Mouse (Mus musculus): Measurements from ENCODE around the gene Tmpo.

Gene Tmpo

GRCm38 (mm10) chr10:91162077-91162476, 19.0 kb downstream of the Tmpo start:
- in situ Hi-C loops (cut with MboI; ENCODE audit: low sequenced_read_pairs): no loop called here

GRCm38 (mm10) chr10:91161006-91161405, 20.1 kb downstream of the Tmpo start:
- in situ Hi-C loops (cut with MboI; ENCODE audit: low sequenced_read_pairs): no loop called here

- in situ Hi-C loops (cut with MboI; ENCODE audit: low sequenced_read_pairs): no loop called here
Measured at GRCm38 (mm10) chr10:91158442-91158841, 22.7 kb downstream of the Tmpo start.

DNA sequence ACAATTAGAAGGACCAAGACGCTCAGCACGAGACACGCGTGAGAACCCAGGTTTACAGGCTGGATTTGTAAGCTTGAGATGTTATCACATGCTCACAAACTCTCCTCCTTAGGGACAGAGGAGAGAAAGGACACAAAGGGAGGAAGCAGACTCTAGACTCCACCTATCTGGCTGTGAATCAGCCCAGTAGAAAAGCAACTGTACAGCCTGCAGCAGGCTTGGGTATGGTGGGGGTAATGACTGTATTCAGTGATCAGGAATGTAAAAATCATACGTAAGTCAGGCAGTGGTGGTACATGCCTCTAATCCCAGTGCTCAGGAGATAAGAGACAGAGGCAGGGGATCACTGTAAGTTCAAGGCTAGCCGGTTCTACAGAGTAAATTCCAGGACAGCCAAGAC, 24.8 kb downstream of the Tmpo start:
- in situ Hi-C loops (cut with MboI; ENCODE audit: low sequenced_read_pairs): no loop called here

GRCm38 (mm10) chr10:91153894-91154503, 27.1 kb downstream of the Tmpo start:
- in situ Hi-C loops (cut with MboI; ENCODE audit: low sequenced_read_pairs): no loop called here

DNA sequence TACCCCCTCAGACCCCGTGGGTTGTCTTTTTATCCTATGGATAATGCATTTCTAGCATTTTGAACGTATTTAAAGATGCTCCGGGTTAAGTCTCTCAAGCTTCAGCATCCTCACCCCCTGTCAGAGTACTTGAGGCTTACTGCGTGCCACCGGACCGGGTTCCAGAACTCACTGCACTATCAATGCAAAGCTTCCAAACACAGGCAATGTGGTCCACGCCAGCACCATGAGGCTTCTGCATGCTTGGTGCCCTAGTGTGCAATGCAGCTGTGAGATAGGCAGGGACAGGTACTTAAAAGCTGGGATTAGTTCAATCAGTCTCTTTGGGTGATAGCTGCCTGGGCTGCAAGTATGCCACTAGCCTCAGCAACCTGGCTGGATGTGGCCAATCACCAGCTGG, 35.7 kb downstream of the Tmpo start:
- in situ Hi-C loops (cut with MboI; ENCODE audit: low sequenced_read_pairs): no loop called here

DNA sequence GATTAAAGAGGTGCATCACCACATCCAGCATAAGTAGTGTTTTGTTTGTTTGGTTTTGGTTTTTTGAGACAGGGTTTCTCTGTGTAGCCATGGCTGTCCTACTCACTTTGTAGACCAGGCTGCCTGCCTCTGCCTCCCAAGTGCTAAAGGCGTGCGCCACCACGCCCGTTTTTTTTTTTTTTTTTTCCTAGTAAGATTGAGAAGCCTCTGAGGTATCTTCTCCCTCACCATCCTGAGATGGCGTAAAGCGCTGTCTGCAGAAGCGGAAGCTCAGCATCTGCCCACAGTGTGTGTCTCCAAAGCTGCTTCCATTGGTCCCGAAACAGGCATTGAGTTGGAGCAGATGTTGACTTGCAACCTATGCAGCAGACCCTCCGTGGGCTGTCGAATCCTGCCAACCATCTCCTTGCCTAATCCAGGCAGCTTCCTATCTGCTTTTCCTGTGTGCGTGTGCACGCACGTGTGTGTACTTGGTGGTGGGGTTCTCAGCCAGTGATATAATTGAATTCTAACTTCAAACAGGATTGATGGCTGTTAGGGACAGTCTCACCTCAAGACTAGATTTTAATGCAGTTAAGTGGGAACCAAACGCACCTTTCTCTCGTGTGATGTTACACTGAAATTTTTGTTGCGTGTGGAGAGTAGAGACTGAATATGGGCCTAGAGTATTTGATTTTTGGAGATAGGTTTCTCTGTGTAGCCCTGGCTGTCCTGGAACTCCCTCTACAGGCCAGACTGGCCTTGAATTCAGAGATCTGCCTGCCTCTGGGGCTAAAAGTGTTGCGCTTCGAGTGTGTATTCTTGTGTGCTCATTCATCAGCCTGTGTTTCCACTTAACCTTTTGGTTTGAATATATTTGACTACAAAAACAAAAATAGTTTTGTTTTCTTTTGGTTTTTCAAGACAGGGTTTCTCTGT, 37.5 kb downstream of the Tmpo start:
- in situ Hi-C loops (cut with MboI; ENCODE audit: low sequenced_read_pairs): loop anchor here (5.0 kb wide), 1 partner anchor 71 kb away; no protein-coding TSS in a partner anchor

- in situ Hi-C loops (cut with MboI; ENCODE audit: low sequenced_read_pairs): loop anchor here (5.0 kb wide), 1 partner anchor 70 kb away; no protein-coding TSS in a partner anchor
Measured at GRCm38 (mm10) chr10:91142654-91143191, 38.4 kb downstream of the Tmpo start.

DNA sequence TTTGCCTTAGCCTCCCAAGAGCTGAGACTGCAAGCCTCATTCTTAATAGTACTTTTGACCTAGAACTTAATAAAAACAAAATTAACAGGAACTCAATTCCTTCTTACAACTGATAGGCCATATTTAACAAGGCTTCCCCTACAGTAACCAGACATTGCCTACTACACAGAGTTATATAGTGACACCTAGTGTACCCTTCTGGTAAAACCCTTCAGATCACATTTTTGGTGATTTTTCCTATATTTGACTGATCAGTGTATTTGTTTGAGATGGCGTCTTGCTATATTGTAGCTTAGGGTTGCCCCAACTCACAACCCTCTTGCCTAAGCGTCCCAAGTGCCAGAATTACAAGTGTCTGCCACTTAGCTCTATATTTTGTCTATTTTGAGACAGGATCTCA, 39.6 kb downstream of the Tmpo start:
- in situ Hi-C loops (cut with MboI; ENCODE audit: low sequenced_read_pairs): loop anchor here (5.0 kb wide), 1 partner anchor 69 kb away; no protein-coding TSS in a partner anchor

GRCm38 (mm10) chr10:91139148-91139766, 41.9 kb downstream of the Tmpo start:
- in situ Hi-C loops (cut with MboI; ENCODE audit: low sequenced_read_pairs): no loop called here

DNA sequence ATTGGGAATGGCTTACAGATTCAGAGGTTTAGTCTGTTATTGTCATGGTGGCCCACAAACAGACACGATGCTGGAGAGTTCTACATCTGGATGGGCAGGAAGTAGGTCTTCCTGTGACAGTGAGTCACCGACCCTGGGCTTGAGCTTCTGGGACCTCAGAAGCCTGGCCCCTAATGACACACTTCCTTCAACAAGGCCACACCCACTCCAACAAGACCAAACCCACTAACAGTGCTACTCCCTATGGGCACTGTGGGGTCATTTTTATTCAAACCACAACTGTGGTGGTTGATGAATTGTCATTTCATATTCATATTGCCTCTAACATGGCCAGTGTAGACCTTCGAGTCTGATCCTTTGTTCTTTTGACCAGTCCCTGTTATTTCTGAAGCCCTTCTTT, 42.8 kb downstream of the Tmpo start:
- in situ Hi-C loops (cut with MboI; ENCODE audit: low sequenced_read_pairs): no loop called here

- in situ Hi-C loops (cut with MboI; ENCODE audit: low sequenced_read_pairs): no loop called here
Measured at GRCm38 (mm10) chr10:91137400-91137799, 43.7 kb downstream of the Tmpo start.

GRCm38 (mm10) chr10:91135302-91135972, 45.7 kb downstream of the Tmpo start:
- in situ Hi-C loops (cut with MboI; ENCODE audit: low sequenced_read_pairs): no loop called here

GRCm38 (mm10) chr10:91131565-91131964, 49.5 kb downstream of the Tmpo start:
- in situ Hi-C loops (cut with MboI; ENCODE audit: low sequenced_read_pairs): no loop called here

DNA sequence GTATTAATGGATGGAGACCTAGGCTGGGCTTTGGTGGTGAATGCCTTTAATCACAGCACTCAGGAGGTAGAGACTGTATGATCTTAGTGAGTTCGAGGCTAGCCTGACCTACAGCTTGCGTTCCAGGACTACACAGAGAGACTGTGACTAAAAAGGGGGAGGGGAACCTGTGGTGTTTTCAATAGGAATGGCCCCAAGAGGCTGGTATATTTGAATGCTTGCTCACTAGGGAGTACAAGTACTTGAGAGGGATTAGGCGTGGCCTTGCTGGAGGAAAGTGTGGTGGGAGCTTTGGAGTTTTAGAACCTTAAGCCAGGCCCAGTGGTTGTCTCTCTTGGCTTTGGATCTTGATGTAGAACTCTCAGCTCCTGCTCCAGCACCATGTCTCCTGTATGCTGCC, 50.3 kb downstream of the Tmpo start:
- in situ Hi-C loops (cut with MboI; ENCODE audit: low sequenced_read_pairs): no loop called here

- in situ Hi-C loops (cut with MboI; ENCODE audit: low sequenced_read_pairs): no loop called here
Measured at GRCm38 (mm10) chr10:91128551-91129160, 52.5 kb downstream of the Tmpo start.

- in situ Hi-C loops (cut with MboI; ENCODE audit: low sequenced_read_pairs): no loop called here
Measured at GRCm38 (mm10) chr10:91127395-91127794, 53.7 kb downstream of the Tmpo start.

- in situ Hi-C loops (cut with MboI; ENCODE audit: low sequenced_read_pairs): no loop called here
Measured at GRCm38 (mm10) chr10:91126618-91127355, 54.3 kb downstream of the Tmpo start.
